Mouse (Mus musculus): Measurements from ENCODE around the gene Gpr137.

DNA sequence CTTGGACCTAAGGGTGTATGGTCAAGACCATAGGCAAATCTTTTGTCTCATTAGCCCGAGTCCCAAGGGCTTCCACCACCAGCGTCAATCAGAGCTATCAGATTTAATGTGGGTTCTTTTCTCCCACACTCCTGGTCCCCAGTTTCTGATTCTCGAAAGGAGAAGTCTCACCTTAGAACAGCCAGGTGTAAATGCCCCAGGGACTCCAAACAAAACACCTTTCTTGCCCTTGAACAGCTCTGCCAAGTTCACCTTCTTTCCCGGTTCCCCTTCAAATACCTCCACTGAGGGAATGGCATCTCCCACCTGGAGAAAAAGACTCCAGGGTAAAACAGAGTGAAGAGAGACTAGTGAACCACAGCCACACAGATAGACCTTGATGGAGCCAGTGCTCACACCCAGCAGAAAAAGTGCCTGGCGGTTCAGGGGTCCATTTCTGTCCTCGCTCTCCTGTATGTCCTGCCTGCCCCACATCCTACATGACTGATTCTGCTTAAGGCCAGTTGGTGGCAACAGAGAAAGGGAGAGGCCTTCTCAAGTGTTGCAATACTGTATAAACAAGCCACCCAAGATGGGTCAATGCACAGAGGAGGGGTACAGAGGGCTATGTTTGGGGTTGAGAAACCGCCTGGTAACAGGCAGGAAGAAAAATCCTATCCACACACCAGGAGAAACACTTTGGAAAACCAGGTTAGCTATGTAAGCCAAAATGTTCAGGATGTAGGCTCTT is 34.3 kb downstream of the Gpr137 start:
- TF ChIP-seq CTCF (IDR thresholded peaks at IDR 0.05; ENCODE audit: low read depth, low read length) (no peak), POLR2AphosphoS5 (IDR thresholded peaks at IDR 0.05; ENCODE audit: insufficient replicate concordance, low read depth, low read length) (no peak), TAL1 (conservative IDR thresholded peaks at IDR 0.05; ENCODE audit: low read depth, low read length) (no peak)
